In genomic region chr6:119013168-119014098, GRCm38 (mm10) we compare ENCODE assay signal across 16 mouse cellular contexts.
A peak's percentile ranks its signal among the peaks of the same experiment; 100 is the strongest.
DNase-seq lines count a peak whose midpoint lies in the region; ATAC-seq and TF ChIP-seq lines count a peak whose summit lies in the region.
"Had no signal": no experiment of that assay in that cellular context is flagged by ENCODE, and none has a peak within 500 bp of the region (broad histone marks: within the 10 kb centered on the region; RNA-seq: fewer than 3 reads in every experiment).

No protein-coding gene starts in this region.

- peak; percentile 65; the same call in 1 of the 2 replicates for ATAC-seq in stomach, embryonic 14.5 days (ENCODE audit: insufficient number of reproducible peaks, insufficient read depth, low FRiP score, low read depth)
- no peak for ATAC-seq in stomach, postnatal 0 days (ENCODE audit: low FRiP score, low TSS enrichment)
- ATAC-seq in liver, embryonic 13.5 days (ENCODE audit: low read depth): peak; percentile 99
- ATAC-seq in midbrain, postnatal 0 days (ENCODE audit: low FRiP score): no peak
- ATAC-seq: forebrain, embryonic 15.5 days; midbrain, embryonic 13.5 days had no signal

- intact Hi-C loops in heart, postnatal 14 days (cut with DNase I): no loop called here
- intact Hi-C loops in gastrocnemius, adult 2 months (cut with DNase I): loop anchor here (10.0 kb wide), 1 partner anchor 91 kb away; no protein-coding TSS in a partner anchor

- peak; percentile 87 for DNase-seq in heart, embryonic 10.5 days (ENCODE audit: low spot score)
- no peak for DNase-seq in heart, postnatal 14 days
- no peak for DNase-seq in stomach, postnatal 0 days (ENCODE audit: low spot score)
- DNase-seq in liver, embryonic 13.5 days: peak; percentile 68
- no peak for DNase-seq in urinary bladder, postnatal 14 days (ENCODE audit: low spot score)
- no peak for DNase-seq in gastrocnemius, adult 2 months
- DNase-seq in midbrain, postnatal 0 days (ENCODE audit: low spot score): no peak
- DNase-seq: adrenal gland, adult 8-10 months; lung, postnatal 10 days; right cerebral cortex, postnatal 25 days; thymus, postnatal 25 days had no signal

- 67% methylated on average over 13 of the region's 13 CpGs for WGBS in heart, embryonic 10.5 days
- 85% methylated on average over 13 of the region's 13 CpGs for WGBS in stomach, embryonic 14.5 days
- WGBS in stomach, postnatal 0 days: 83% methylated on average over 13 of the region's 13 CpGs
- WGBS in liver, embryonic 13.5 days (ENCODE audit: insufficient replicate concordance): 10% methylated on average over 13 of the region's 13 CpGs
- WGBS in midbrain, postnatal 0 days: 93% methylated on average over 13 of the region's 13 CpGs

- H3K27ac ChIP-seq in heart, embryonic 10.5 days: peak overlapping the region; percentile 56; the same call in 1 of the 2 replicates
- no peak overlapping the region for H3K27ac ChIP-seq in stomach, embryonic 14.5 days (ENCODE audit: low read length)
- H3K27ac ChIP-seq in stomach, postnatal 0 days (replicated peaks): no peak overlapping the region
- H3K27ac ChIP-seq in liver, embryonic 13.5 days: peak overlapping the region; percentile 96
- H3K27ac ChIP-seq in gastrocnemius, adult 2 months: no peak overlapping the region
- no peak overlapping the region for H3K27ac ChIP-seq in midbrain, postnatal 0 days (ENCODE audit: low read depth, low read length)
- H3K27ac ChIP-seq: embryonic facial prominence, embryonic 15.5 days; forebrain, embryonic 15.5 days; kidney, postnatal 0 days; midbrain, embryonic 13.5 days had no signal

- no peak overlapping the region for H3K9ac ChIP-seq in stomach, embryonic 14.5 days (replicated peaks; ENCODE audit: low read depth, low read length)
- H3K9ac ChIP-seq in stomach, postnatal 0 days (ENCODE audit: low read length): no peak overlapping the region
- peak overlapping the region; percentile 83 for H3K9ac ChIP-seq in liver, embryonic 13.5 days
- H3K9ac ChIP-seq in midbrain, postnatal 0 days (replicated peaks; ENCODE audit: low read length, poor library complexity, severe bottlenecking): no peak overlapping the region
- H3K9ac ChIP-seq: embryonic facial prominence, embryonic 15.5 days; forebrain, embryonic 15.5 days; midbrain, embryonic 13.5 days had no signal

- TF ChIP-seq EP300 in stomach, postnatal 0 days (optimal IDR thresholded peaks at IDR 0.05): no peak

- no peaks in the 10 kb centered on the region for H3K36me3 ChIP-seq in heart, embryonic 10.5 days
- H3K36me3 ChIP-seq in stomach, embryonic 14.5 days (ENCODE audit: control insufficient read depth, insufficient read depth, low read length): no peaks in the 10 kb centered on the region
- no peaks in the 10 kb centered on the region for H3K36me3 ChIP-seq in stomach, postnatal 0 days (ENCODE audit: control insufficient read depth, insufficient read depth, low read length)
- no peaks in the 10 kb centered on the region for H3K36me3 ChIP-seq in liver, embryonic 13.5 days
- no peaks in the 10 kb centered on the region for H3K36me3 ChIP-seq in midbrain, postnatal 0 days (ENCODE audit: insufficient read depth, low read length)
- H3K36me3 ChIP-seq: embryonic facial prominence, embryonic 15.5 days; forebrain, embryonic 15.5 days; midbrain, embryonic 13.5 days had no signal

- no peak overlapping the region for H3K4me2 ChIP-seq in stomach, embryonic 14.5 days (replicated peaks; ENCODE audit: low read depth, low read length)
- no peak overlapping the region for H3K4me2 ChIP-seq in stomach, postnatal 0 days (replicated peaks; ENCODE audit: low read depth)
- H3K4me2 ChIP-seq in liver, embryonic 13.5 days: peak overlapping the region; percentile 77
- no peak overlapping the region for H3K4me2 ChIP-seq in midbrain, postnatal 0 days (ENCODE audit: low read depth, low read length, poor library complexity, severe bottlenecking)
- H3K4me2 ChIP-seq: embryonic facial prominence, embryonic 15.5 days; forebrain, embryonic 15.5 days; midbrain, embryonic 13.5 days had no signal

- H3K4me1 ChIP-seq in heart, embryonic 10.5 days: peaks cover 49% of the 10 kb centered on the region
- 0 out of 2 replicates have a peak, but pooled peaks cover 3% of the 10 kb centered on the region for H3K4me1 ChIP-seq in stomach, embryonic 14.5 days (ENCODE audit: control insufficient read depth, insufficient read depth, low read length)
- H3K4me1 ChIP-seq in stomach, postnatal 0 days (replicated peaks; ENCODE audit: control insufficient read depth, insufficient read depth): no peaks in the 10 kb centered on the region
- peaks cover 54% of the 10 kb centered on the region for H3K4me1 ChIP-seq in liver, embryonic 13.5 days (replicated peaks)
- no peaks in the 10 kb centered on the region for H3K4me1 ChIP-seq in midbrain, postnatal 0 days (ENCODE audit: insufficient read depth, low read length)
- H3K4me1 ChIP-seq: forebrain, embryonic 15.5 days had no signal

- no peaks in the 10 kb centered on the region for H3K27me3 ChIP-seq in heart, embryonic 10.5 days (ENCODE audit: insufficient read depth, poor library complexity, severe bottlenecking)
- no peaks in the 10 kb centered on the region for H3K27me3 ChIP-seq in stomach, embryonic 14.5 days (ENCODE audit: control insufficient read depth, insufficient read depth, low read length)
- H3K27me3 ChIP-seq in stomach, postnatal 0 days (ENCODE audit: control insufficient read depth, insufficient read depth, low read length): no peaks in the 10 kb centered on the region
- H3K27me3 ChIP-seq in liver, embryonic 13.5 days: no peaks in the 10 kb centered on the region
- no peaks in the 10 kb centered on the region for H3K27me3 ChIP-seq in midbrain, postnatal 0 days (ENCODE audit: insufficient read depth, low read length)
- H3K27me3 ChIP-seq: embryonic facial prominence, embryonic 15.5 days; forebrain, embryonic 15.5 days; midbrain, embryonic 13.5 days had no signal

- TF ChIP-seq CTCF in stomach, postnatal 0 days (IDR thresholded peaks at IDR 0.05; ENCODE audit: low read depth): no peak
- no peak for TF ChIP-seq CTCF in gastrocnemius, adult 2 months (IDR thresholded peaks at IDR 0.05)
- TF ChIP-seq CTCF in midbrain, postnatal 0 days (IDR thresholded peaks at IDR 0.05): no peak

- H3K9me3 ChIP-seq in heart, embryonic 10.5 days: no peaks in the 10 kb centered on the region
- H3K9me3 ChIP-seq in stomach, embryonic 14.5 days (ENCODE audit: control insufficient read depth, low read depth, low read length): no peaks in the 10 kb centered on the region
- no peaks in the 10 kb centered on the region for H3K9me3 ChIP-seq in stomach, postnatal 0 days (ENCODE audit: control insufficient read depth, low read length)
- H3K9me3 ChIP-seq in liver, embryonic 13.5 days (replicated peaks): no peaks in the 10 kb centered on the region
- H3K9me3 ChIP-seq in midbrain, postnatal 0 days (ENCODE audit: low read length): no peaks in the 10 kb centered on the region
- H3K9me3 ChIP-seq: embryonic facial prominence, embryonic 15.5 days; forebrain, embryonic 15.5 days; midbrain, embryonic 13.5 days had no signal

- H3K4me3 ChIP-seq in heart, embryonic 10.5 days: no peak overlapping the region
- no peak overlapping the region for H3K4me3 ChIP-seq in stomach, embryonic 14.5 days (ENCODE audit: low read depth, low read length)
- no peak overlapping the region for H3K4me3 ChIP-seq in stomach, postnatal 0 days (ENCODE audit: low read depth, low read length)
- peak overlapping the region; percentile 73 for H3K4me3 ChIP-seq in liver, embryonic 13.5 days (replicated peaks)
- H3K4me3 ChIP-seq in gastrocnemius, adult 2 months: no peak overlapping the region
- no peak overlapping the region for H3K4me3 ChIP-seq in midbrain, postnatal 0 days (ENCODE audit: low read depth, low read length)
- H3K4me3 ChIP-seq: embryonic facial prominence, embryonic 15.5 days; forebrain, embryonic 15.5 days; midbrain, embryonic 13.5 days had no signal

Comparison
In these comparisons a context has a peak if more than half of its experiments do, and no peak if none do; other contexts are left out.
1. DNase-seq: peak in heart, embryonic 10.5 days (single experiment) and liver, embryonic 13.5 days (single experiment); none in heart, postnatal 14 days (0 of 2), stomach, postnatal 0 days (single experiment), urinary bladder, postnatal 14 days (single experiment), gastrocnemius, adult 2 months (single experiment) and midbrain, postnatal 0 days (single experiment).
2. ATAC-seq: peak in stomach, embryonic 14.5 days (single experiment) and liver, embryonic 13.5 days (single experiment); none in stomach, postnatal 0 days (single experiment) and midbrain, postnatal 0 days (single experiment).
3. H3K27ac ChIP-seq: peak in heart, embryonic 10.5 days (single experiment) and liver, embryonic 13.5 days (single experiment); none in stomach, embryonic 14.5 days (single experiment), stomach, postnatal 0 days (single experiment), gastrocnemius, adult 2 months (single experiment) and midbrain, postnatal 0 days (single experiment).